Mouse (Mus musculus): Measurements from ENCODE around the gene Chn2. TPM values are rescaled to one million over a fixed set of nuclear protein-coding genes. Genes with fewer than 3 reads are reported as not detected.

Chn2 gene
- total RNA-seq, 2 experiments from 2014 or later = 22.9 to 24.9 TPM

GRCm38 (mm10) chr6:54114412-54114811 is 75.1 kb downstream of the Chn2 start:
- no peak for DNase-seq (ENCODE audit: extremely low spot score in 1 of 2, low spot score in 1 of 2)

GRCm38 (mm10) chr6:54116299-54116698 is 76.9 kb downstream of the Chn2 start:
- DNase-seq (ENCODE audit: extremely low spot score in 1 of 2, low spot score in 1 of 2) = no peak

DNA sequence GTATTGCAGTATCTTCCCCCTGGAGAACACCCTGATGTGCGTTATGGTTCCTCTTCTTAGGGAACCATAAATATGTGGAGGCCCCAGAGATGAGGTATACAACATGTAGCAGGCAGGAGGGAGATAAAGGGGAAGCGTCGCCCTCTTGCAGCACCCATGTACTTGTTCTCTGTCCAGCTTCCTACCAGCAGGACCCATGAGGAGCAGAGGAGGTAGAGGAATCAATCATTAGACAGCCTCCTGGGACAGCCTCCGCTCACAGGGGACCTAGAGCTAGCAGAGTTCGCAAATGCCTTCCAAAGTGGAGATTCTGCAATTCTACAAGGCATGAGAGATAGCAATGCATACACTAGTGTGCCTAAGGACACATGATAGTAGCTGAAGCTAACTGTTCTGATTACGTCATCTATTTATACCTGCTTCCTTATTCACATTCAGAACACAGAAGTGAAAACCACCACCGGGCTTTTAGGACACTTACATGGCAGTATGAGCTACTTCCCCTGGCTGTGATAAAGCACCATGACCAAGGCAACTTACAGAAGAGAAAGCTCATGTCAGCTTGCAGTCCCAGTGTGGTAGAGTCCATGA is 77.7 kb downstream of the Chn2 start:
- no peak for DNase-seq (ENCODE audit: extremely low spot score in 1 of 2, low spot score in 1 of 2)

- no peak for DNase-seq (ENCODE audit: extremely low spot score in 1 of 2, low spot score in 1 of 2)
Observed at GRCm38 (mm10) chr6:54118395-54118794, 79.0 kb downstream of the Chn2 start.

DNA sequence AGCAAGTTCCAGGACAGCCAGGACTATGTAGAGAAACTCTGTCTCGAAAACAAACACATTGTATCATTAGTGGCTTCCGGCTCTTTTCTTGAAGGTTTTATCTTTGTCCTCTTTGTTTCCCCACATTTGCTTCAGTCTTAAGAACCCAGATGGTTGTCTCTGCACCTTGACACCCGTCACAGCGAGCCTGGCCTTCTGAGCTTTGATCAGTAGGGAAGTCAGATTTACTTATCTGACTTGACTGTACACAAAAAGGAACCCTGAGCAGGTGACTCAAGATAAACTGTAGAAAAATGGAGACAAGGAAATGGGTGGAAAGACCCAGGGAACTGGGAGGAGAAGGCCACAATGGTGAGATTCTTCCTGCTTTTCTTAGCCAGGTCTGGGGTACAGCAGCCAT is 79.5 kb downstream of the Chn2 start:
- no peak for DNase-seq (ENCODE audit: extremely low spot score in 1 of 2, low spot score in 1 of 2)

GRCm38 (mm10) chr6:54119461-54119860 is 80.1 kb downstream of the Chn2 start:
- no peak for DNase-seq (ENCODE audit: extremely low spot score in 1 of 2, low spot score in 1 of 2)

GRCm38 (mm10) chr6:54119885-54120666 is 80.7 kb downstream of the Chn2 start:
- DNase-seq (ENCODE audit: extremely low spot score in 1 of 2, low spot score in 1 of 2) = peak; percentile 8 to 13

GRCm38 (mm10) chr6:54120889-54121288 is 81.5 kb downstream of the Chn2 start:
- DNase-seq (ENCODE audit: extremely low spot score in 1 of 2, low spot score in 1 of 2) = no peak

DNA sequence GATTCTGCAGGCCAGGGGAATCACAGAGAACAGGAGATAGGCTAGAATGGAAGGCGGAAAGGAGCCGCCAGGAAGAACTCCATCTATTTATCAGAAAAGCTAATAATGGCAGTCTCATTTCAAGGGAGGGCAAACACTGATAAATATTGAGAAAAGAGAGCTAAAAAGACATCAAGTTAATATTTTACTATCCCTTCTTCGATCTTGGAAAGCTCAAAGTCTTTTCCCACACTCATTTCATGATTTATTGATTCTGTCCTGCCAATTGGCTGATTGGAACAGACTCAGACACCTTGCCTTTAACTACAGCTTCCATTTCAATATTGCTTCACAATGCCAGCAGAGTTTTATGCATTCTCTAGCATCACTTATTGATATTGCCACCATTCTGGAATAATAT is 85.2 kb downstream of the Chn2 start:
- no peak for DNase-seq (ENCODE audit: extremely low spot score in 1 of 2, low spot score in 1 of 2)

- DNase-seq (ENCODE audit: extremely low spot score in 1 of 2, low spot score in 1 of 2) = no peak
Observed at GRCm38 (mm10) chr6:54125536-54125935, 86.2 kb downstream of the Chn2 start.

GRCm38 (mm10) chr6:54126225-54126992 is 87.1 kb downstream of the Chn2 start:
- DNase-seq (ENCODE audit: extremely low spot score in 1 of 2, low spot score in 1 of 2) = peak in 1 of 2 experiments; percentile 23

- no peak for DNase-seq (ENCODE audit: extremely low spot score in 1 of 2, low spot score in 1 of 2)
Observed at GRCm38 (mm10) chr6:54126993-54127697, 87.8 kb downstream of the Chn2 start.

DNA sequence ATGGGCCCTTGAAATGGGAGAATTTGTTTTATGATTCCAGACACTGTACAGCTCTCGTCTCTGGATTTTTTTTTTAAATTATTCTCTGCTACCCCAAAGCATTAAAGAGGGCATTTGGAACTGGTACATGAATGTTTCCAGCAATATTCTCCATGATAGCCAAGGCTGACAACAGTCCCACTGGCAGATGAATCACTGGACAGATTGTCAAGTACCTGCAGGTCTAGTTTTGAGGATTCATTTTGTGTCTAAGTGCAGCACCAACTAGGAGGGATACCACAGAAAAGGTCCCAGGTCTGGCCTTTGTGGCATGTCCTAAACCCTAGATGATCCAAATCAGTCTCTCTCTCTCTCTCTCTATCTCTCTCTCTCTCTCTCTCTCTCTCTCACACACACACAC is 89.3 kb downstream of the Chn2 start:
- DNase-seq (ENCODE audit: extremely low spot score in 1 of 2, low spot score in 1 of 2) = no peak

DNA sequence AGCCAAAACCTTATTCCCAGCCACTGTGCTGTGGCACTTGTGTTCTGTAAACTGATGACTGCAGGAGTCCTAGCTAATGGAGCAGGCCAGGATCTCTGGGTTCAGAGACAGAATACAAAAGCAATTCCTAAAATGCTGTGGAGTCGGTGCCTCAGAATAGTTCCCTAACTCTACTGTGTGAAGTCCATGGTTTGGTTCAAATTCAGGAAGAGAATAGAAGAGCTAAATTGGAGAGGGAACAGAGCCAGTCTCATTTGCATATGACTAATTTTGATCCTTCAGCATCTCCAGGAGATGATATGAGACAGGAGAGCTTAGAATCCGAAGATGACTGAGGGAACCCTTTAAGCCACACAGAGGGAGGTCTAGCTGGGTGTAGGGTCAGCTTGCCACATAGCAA is 90.2 kb downstream of the Chn2 start:
- DNase-seq (ENCODE audit: extremely low spot score in 1 of 2, low spot score in 1 of 2) = no peak

- no peak for DNase-seq (ENCODE audit: extremely low spot score in 1 of 2, low spot score in 1 of 2)
Observed at GRCm38 (mm10) chr6:54130881-54131280, 91.5 kb downstream of the Chn2 start.

DNA sequence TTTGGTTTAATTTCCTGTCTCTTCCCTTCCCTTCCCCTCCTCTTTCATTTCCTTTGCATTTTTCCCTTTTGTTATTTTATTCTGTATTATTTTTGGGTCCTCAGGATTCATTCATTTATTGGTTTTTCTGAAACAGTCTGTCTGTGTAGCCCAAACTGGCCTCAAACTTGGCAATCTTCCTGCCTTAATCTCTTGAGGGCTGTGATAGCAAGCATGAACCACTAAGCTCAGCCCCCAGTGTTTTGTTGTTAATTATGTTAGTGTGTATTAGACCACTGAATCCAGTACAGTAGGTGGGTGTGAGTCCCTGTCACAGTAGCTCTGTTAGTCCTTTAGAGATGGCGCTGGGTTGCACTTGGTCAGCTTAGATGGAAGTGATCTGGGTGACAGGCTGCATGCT is 93.2 kb downstream of the Chn2 start:
- DNase-seq (ENCODE audit: extremely low spot score in 1 of 2, low spot score in 1 of 2) = no peak

GRCm38 (mm10) chr6:54133231-54133630 is 93.9 kb downstream of the Chn2 start:
- no peak for DNase-seq (ENCODE audit: extremely low spot score in 1 of 2, low spot score in 1 of 2)

DNA sequence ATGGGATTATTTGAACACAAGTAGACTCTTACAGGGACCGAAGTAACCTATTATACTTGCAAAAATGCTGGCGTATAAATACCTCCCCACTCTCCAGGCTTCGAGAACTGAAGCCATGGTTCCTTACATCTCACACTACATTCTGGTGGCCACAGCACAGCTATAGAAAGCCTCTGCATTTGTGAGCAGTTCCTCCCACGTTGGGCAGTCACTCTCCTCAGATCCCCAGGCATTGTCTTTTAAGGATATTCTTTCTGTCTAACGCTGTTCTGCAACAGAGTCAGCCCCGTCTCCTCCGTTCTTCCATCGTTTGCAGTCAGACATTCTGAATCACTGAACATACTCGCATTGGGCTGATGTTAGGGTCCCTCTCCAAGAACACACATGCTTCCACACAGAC is 98.8 kb downstream of the Chn2 start:
- no peak for DNase-seq (ENCODE audit: extremely low spot score in 1 of 2, low spot score in 1 of 2)

- no peak for DNase-seq (ENCODE audit: extremely low spot score in 1 of 2, low spot score in 1 of 2)
Observed at GRCm38 (mm10) chr6:54140488-54140887, 101.1 kb downstream of the Chn2 start.

DNA sequence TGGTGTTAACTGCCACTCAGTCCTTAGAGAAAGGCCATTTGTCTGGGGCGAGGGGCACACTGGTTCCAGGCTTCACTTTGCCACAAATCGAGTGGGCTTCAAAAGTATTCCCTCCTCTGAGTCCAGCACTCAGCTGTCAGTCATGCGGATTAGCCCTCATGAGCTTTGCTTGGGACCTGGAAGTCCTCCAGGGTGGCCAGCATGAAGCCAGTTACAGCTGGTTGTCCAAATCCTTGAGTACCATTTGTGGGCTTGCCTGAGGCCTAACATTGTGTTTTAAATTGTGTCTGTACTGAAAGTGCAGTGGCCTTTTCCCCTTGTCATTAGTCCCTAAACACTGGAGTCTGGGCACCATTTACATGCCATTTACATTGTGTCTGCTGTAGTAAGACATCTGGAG is 101.8 kb downstream of the Chn2 start:
- no peak for DNase-seq (ENCODE audit: extremely low spot score in 1 of 2, low spot score in 1 of 2)

Data from layer of hippocampus, postnatal 25 days (tissue).